Mouse (Mus musculus) embryo, embryonic 11 days (tissue): ENCODE measurements around the gene Tap1.
A peak's percentile ranks its signal among the peaks of the same experiment; 100 is the strongest.

ENCODE experiments used
- DNase-seq: peaks from one replicate; pipeline ENCODE4 v3.0.0-alpha.2; 2015

The Tap1 gene

DNA sequence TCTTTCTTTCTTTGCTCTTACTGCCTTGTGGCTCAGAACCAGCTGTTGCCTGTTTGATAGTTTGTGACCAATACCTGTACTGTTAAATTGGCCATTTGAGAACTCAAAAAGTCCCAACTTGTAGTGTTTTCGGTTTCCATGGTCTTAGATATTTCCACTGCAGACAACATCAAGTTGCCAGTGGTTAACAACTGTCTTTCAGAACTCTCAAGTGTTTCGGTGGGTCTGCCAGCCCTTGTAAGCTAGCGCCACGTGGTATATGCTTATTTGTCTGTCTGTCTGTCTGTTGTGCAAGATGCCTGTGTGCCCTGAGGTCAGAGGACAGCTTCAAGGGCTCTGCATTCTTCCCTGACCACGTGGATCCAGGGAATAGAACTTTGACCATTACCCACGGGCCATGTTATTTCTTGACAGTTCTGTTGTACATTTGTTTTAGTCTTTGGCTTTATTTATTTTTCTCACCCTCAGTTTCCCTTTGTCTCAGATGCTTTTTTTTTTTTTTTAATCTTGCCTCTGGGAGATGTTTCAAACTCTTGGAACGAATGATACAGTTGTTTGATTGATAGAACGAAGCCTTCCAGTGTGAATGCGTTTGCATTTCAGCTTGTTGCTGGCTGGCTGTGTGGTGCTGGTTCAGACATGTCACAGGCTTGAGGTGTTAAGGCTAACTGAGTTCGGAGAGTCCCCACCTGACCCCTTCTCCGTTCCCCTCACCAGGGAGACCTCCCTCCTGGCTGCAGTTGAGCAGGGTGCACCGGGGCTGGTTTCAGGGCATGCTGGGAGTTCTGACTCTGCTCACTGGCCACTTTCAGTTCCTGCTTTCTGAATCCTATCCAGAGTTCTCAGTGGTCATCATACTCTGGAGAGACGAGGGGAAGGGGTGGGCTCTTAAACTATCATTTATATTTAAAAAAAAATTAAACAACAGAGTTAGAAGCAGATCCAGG lies 7.2 kb upstream of the Tap1 start:
- DNase-seq, result no peak

DNA sequence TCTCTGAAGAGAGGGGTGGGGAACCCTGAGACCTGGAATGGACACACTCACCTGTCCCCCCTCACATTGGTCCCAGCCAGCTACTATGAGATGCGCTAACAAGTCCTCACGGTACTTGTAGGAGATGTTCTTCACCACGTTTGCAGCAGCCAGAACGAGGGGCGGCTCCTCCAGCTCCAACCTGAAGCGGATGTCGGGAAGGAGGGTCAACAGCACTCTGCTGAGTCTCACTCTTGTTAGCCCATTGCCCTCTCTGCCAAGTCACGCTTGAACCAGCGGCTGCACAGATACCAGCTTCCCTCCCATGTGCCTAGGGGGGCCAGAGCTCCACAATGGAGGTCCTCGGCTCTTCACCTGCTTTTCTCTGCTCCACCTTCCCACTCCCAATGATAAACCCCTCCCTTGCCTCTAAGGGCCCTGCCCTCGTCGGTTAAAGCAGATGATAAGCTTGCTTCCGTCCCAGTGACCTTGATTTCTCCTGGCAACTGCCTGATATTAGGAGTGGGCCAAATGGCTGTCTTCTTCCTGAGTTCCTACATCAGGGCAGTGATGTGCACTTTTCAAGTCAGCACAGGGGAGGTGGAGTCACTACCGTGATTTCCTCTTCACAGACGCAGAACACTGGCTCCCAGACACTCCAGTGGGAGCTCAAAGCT lies 3.7 kb upstream of the Tap1 start:
- no peak for DNase-seq

GRCm38 (mm10) chr17:34185526-34185925 lies 1.8 kb upstream of the Tap1 start:
- no peak for DNase-seq

- no peak for DNase-seq
Observed at GRCm38 (mm10) chr17:34186885-34187260, 480 bp upstream of the Tap1 start.

DNA sequence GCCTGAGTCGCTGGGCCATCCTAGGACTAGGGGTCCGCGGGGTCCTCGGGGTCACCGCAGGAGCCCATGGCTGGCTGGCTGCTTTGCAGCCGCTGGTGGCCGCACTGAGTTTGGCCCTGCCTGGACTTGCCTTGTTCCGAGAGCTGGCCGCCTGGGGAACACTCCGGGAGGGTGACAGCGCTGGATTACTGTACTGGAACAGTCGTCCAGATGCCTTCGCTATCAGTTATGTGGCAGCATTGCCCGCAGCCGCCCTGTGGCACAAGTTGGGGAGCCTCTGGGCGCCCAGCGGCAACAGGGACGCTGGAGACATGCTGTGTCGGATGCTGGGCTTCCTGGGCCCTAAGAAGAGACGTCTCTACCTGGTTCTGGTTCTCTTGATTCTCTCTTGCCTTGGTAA lies 657 bp downstream of the Tap1 start:
- no peak for DNase-seq

GRCm38 (mm10) chr17:34188986-34189385 lies 1.6 kb downstream of the Tap1 start:
- DNase-seq, result no peak

DNA sequence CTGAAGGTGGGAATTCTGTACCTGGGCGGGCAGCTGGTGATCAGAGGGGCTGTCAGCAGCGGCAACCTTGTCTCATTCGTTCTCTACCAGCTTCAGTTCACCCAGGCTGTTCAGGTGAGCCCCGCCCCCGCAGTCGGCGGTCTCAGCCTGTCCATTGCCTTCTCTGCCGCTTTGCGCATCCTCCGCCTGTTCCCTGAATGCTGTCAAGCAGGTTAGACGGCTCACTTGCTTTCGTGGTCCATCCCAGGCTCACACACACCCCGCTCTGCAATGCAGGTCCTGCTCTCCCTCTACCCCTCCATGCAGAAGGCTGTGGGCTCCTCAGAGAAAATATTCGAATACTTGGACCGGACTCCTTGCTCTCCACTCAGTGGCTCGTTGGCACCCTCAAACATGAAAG lies 5.5 kb downstream of the Tap1 start:
- no peak for DNase-seq

- DNase-seq, result no peak
Observed at GRCm38 (mm10) chr17:34193468-34193867, 6.1 kb downstream of the Tap1 start.

DNA sequence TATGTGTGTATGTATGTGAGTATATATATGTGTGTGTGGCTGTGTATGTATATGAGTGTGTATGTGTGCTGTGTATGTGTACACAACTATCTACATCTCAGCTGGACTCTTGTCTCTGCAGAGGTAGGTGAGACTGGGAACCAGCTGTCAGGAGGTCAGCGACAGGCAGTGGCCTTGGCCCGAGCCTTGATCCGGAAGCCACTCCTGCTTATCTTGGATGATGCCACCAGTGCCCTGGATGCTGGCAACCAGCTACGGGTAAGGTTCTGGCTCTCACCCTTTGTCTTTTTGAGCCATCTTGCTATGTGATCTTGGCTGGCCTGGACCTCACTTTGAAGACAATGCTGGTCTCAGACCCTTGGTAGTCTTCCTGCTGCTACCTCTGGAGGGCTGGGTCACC lies 7.4 kb downstream of the Tap1 start:
- DNase-seq, result no peak

- no peak for DNase-seq
Observed at GRCm38 (mm10) chr17:34196491-34196890, 9.1 kb downstream of the Tap1 start.

- peak; percentile 84 for DNase-seq
Observed at GRCm38 (mm10) chr17:34196941-34197894, 9.9 kb downstream of the Tap1 start, which contains the start of gene Psmb8. TSS of gene Psmb8 (plus strand) at chr17:34197721.

GRCm38 (mm10) chr17:34197904-34198520 lies 10.7 kb downstream of the Tap1 start:
- no peak for DNase-seq

DNA sequence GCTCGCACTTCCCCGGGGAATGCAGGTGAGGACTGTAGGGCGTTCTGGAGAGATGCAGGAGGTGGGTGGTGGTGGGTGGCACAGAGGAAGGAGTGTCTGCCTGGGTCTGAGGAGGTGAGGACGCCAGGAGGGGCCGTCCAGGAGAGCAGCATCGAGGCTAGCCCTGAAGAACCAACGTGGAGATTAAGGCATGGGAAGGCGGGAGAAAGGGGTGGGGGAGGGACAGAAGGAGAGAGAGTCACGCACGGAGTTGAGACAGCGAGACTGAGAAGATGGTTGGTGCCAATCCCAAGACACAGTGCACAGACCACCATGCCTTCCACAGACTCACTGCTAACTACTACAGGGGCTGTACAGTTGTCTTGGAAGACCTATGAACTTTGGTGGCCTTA lies 11.2 kb downstream of the Tap1 start:
- DNase-seq, result no peak

DNA sequence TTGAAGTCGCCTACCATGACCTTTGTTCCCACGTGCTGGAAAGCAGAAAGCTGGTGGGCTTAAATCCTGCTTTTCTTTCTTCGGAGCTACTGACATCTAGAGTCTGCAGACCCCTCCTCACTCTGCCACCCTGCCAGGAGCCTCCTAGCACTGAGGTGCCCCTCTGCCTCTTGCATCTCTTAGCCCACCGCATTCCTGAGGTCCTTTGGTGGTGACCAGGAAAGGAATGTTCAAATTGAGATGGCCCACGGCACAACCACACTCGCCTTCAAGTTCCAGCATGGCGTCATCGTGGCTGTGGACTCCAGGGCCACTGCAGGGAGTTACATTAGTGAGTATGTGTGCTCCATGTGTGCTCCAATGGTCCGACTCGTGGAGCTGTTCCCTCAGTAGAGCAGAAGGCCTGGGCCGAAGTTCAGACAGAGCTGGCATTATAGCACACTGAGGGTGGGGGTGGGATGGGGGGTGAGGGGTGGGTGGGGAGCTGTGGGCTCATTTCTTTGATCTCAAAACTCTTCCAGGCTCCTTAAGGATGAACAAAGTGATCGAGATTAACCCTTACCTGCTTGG lies 11.8 kb downstream of the Tap1 start:
- DNase-seq, result no peak

DNA sequence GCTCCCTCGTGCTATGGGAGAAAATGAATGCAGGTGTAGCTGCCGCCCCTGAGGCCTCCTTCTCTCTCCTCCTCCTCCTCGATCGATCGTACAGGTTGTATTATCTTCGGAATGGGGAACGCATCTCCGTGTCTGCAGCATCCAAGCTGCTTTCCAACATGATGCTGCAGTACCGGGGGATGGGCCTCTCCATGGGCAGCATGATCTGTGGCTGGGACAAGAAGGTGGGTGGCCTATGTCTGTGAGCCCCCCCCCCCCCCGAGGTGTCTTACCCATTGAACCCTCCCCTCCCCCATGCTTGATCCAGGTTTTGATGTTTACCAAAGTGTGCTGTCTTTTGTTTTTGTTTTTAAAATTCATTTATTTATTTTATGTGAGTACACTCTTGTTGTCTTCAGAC lies 12.7 kb downstream of the Tap1 start:
- DNase-seq, result no peak

- no peak for DNase-seq
Observed at GRCm38 (mm10) chr17:34200772-34201505, 13.6 kb downstream of the Tap1 start.

DNA sequence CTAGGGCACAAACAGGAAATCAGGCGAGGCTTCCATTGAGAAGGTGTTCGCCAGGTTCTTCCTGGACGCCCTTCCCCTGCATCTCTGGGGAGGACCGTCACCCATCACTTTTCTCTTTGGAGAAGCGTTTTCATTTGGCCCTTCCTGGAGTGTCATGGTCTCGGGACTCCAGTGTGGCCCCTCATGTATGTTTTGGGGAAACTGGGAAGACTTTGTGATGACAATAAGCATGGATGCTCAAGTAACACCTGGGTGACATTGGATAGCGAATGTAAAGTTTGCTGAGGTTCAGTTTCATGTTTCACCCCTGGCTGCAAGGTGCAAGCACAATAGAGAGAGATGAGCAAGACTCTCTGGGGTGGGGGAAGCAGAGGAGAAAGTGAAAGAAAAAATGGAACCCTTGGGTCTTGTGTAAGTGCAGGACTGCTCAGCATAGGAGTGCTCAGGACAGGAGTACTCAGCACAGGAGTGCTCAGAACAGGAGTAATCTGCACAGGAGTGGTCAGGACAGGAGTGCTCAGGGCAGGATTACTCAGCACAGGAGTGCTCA lies 14.2 kb downstream of the Tap1 start:
- no peak for DNase-seq

DNA sequence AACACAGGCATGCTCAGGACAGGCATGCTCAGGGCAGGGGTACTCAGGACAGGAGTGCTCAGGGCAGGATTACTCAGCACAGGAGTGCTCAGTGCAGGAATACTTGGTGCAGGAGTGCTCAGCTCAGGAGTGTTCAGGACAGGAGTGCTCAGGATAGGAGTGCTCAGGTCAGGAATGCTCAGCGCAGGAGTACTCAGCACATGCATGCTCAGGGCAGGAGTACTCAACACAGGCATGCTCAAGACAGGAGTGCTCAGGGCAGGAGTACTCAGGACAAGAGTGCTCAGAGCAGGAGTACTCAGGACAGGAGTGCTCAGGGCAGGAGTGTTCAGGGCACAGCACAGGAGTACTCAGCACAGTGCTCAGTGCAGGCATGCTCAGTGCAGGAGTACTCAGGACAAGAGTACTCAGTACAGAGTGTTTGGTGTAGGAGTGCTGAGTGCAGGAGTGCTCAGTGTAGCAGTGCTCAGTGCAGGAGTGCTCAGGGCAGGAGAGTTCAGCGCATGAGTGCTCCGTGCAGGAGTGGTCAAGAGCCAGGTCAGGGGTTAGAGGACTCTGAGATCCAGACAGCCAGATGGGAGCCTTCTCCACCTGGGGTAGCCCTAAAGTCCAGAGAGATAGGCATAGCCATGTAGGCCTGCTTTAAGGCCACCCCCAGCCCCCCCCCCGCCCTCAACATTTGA lies 15.5 kb downstream of the Tap1 start:
- no peak for DNase-seq

DNA sequence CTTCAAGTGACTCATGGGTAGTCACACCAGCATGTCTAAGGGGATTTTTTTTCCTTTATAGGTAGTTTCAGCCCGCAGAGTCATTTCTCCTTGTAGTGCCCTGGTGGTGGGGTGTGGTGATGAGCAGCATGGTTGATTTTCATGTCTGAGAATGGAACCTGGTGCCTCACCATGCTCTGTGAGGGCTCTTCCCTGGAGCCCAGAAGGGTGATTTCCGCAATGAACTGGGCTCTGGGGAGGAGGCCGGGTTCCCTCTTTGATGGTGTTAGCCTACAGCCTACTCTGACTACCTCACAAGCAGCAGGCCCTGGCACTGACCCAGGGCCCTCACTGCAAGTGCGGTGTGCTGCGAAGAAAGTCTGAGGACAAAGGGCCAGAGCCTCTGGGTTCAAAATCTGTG lies 16.1 kb downstream of the Tap1 start, which contains the start of gene Tap2:
Gene Tap2, plus strand, starts transcription at position 84 of the 400 bp plus-strand sequence.
- no peak for DNase-seq

- DNase-seq, result peak; percentile 87
Observed at GRCm38 (mm10) chr17:34204303-34205010, 17.1 kb downstream of the Tap1 start.
